Mouse (Mus musculus) intestine, embryonic 16.5 days (tissue): ENCODE measurements around the gene Fuz. TPM values are rescaled to one million over a fixed set of nuclear protein-coding genes. Genes with fewer than 3 reads are reported as not detected.

Experiments
- ATAC-seq: fragments of 200-750 bp; cut with Nextera tagmentation; 2 replicates; pipeline ENCODE4 v1.8.0; 2017; ENCODE audit warnings: moderate TSS enrichment, moderate library complexity
- H3K27ac ChIP-seq: fragments of 300-500 bp; sonication (generic); 2 replicates; pipeline ENCODE4 v1.5.1; 2014; ENCODE audit warnings: mild to moderate bottlenecking, low read length
- H3K27me3 ChIP-seq: fragments of 300-500 bp; sonication (generic); replicated peaks from 2 replicates; pipeline ENCODE4 v1.6.1; 2014; ENCODE audit warnings: low read length, control low read depth, mixed read lengths; ENCODE audit not compliant: control insufficient read depth, insufficient read depth
- H3K36me3 ChIP-seq: fragments of 300-500 bp; sonication (generic); 2 replicates; pipeline ENCODE4 v1.6.1; 2014; ENCODE audit warnings: low read length, control low read depth; ENCODE audit not compliant: control insufficient read depth, insufficient read depth
- H3K4me1 ChIP-seq: fragments of 300-500 bp; sonication (generic); 2 replicates; pipeline ENCODE4 v1.6.1; 2014; ENCODE audit warnings: low read length, control low read depth, mixed read lengths; ENCODE audit not compliant: control insufficient read depth, insufficient read depth
- H3K4me2 ChIP-seq: fragments of 300-500 bp; sonication (generic); 2 replicates; pipeline ENCODE4 v1.6.1; 2014; ENCODE audit warnings: low read depth, low read length, control low read depth
- H3K4me3 ChIP-seq: fragments of 300-500 bp; sonication (generic); 2 replicates; pipeline ENCODE4 v1.5.1; 2014; ENCODE audit warnings: mild to moderate bottlenecking, low read length
- H3K9ac ChIP-seq: fragments of 300-500 bp; sonication (generic); 2 replicates; pipeline ENCODE4 v1.6.1; 2014; ENCODE audit warnings: low read depth, low read length
- H3K9me3 ChIP-seq: fragments of 300-500 bp; sonication (generic); 2 replicates; pipeline ENCODE4 v1.6.1; 2016; ENCODE audit warnings: low read length, control low read depth; ENCODE audit not compliant: control insufficient read depth
- WGBS: fragments of 180-500 bp; shearing (Covaris S2); extraction: QIAGEN DNeasy Blood & Tissue Kit; methylation state at CpG from one replicate; pipeline ENCODE4 v1.1.7; 2014; 5-methylcytosine and 5-hydroxymethylcytosine counted together
- polyA plus RNA-seq: library from polyadenylated mRNA; unstranded; fragments of >200 nt; fragmentation: Nextera tagmentation; extraction: Ambion mirVana; gene quantifications from 2 replicates; pipeline ENCODE4 v1.2.1, GENCODE M21; 2015

The Fuz gene
- polyA plus RNA-seq, 1 experiment from 2014 or later, result 18.2 TPM

- ATAC-seq, result no peak
- H3K9ac ChIP-seq, result no peak overlapping the region
- WGBS, result 89% methylated on average over 3 of the region's 3 CpGs
- H3K4me1 ChIP-seq, result peaks cover 44% of the 10 kb centered on the region
- H3K4me3 ChIP-seq, result no peak overlapping the region
- H3K27ac ChIP-seq, result no peak overlapping the region
- no peaks in the 10 kb centered on the region for H3K27me3 ChIP-seq
- H3K9me3 ChIP-seq, result no peaks in the 10 kb centered on the region
- H3K4me2 ChIP-seq, result no peak overlapping the region
- H3K36me3 ChIP-seq, result no peaks in the 10 kb centered on the region
Observed at GRCm38 (mm10) chr7:44894175-44894574, 1.7 kb upstream of the Fuz start.

DNA sequence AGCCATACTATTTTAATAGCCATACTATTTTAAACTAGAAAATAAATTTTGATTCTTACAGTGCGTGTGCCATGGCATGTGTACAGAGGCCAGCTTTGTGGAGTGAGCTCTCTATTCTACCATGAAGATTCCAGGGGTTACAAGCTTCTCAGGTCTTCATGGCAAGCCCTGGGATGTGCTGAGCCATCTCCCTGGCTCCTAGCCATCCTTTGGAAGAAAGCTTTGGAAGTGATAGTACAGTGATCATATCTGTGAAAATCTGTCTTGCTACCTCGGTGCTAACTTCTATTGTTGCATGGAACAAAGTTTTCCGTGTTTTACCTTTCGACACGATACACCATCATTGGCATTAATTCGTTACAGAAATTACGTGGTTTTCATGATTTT, 680 bp upstream of the Fuz start:
- Histone ChIP-seq H3K4me2 (peak overlapping the region; percentile 73), H3K9ac (0 out of 2 replicates have a peak overlapping the region, but pooled peaks have one; percentile 32), H3K9me3 (no peaks in the 10 kb centered on the region), H3K27ac (0 out of 2 replicates have a peak overlapping the region, but pooled peaks have one; percentile 47), H3K27me3 (no peaks in the 10 kb centered on the region), H3K4me1 (peaks cover 44% of the 10 kb centered on the region), H3K36me3 (no peaks in the 10 kb centered on the region), H3K4me3 (peak overlapping the region; percentile 75)
- WGBS, result 67% methylated on average over 7 of the region's 7 CpGs
- no peak for ATAC-seq

DNA sequence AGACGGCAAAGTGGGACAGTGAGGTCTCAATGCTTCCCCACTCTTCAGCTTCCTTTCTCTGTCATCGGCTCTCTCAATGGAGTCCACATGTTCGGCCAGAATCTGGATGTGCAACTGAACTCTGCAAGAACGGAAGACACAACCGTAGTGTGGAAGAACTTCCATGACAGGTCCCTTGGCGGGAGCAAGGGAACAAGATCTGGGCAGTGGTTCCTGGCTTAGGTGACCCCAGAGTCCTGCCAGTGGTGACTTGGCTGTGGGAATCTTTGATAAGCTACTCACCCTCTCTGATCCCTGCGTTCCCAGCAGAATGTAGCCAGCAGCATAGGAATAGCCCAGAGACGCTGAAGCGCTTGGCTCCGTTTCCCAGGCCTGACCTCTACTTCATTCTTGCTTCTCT, 620 bp downstream of the Fuz start:
- H3K4me3 ChIP-seq, result peak overlapping the region; percentile 75
- no peak for ATAC-seq
- peaks cover 38% of the 10 kb centered on the region for H3K4me1 ChIP-seq
- peak overlapping the region; percentile 76 for H3K9ac ChIP-seq
- H3K27me3 ChIP-seq, result no peaks in the 10 kb centered on the region
- H3K4me2 ChIP-seq, result peak overlapping the region; percentile 73
- H3K27ac ChIP-seq, result peak overlapping the region; percentile 88
- no peaks in the 10 kb centered on the region for H3K36me3 ChIP-seq
- no peaks in the 10 kb centered on the region for H3K9me3 ChIP-seq
- 34% methylated on average over 10 of the region's 10 CpGs for WGBS

- Histone ChIP-seq H3K36me3 (0 out of 2 replicates have a peak, but pooled peaks cover 7% of the 10 kb centered on the region), H3K27ac (no peak overlapping the region), H3K9me3 (no peaks in the 10 kb centered on the region), H3K4me2 (peak overlapping the region; percentile 31), H3K27me3 (no peaks in the 10 kb centered on the region), H3K9ac (0 out of 2 replicates have a peak overlapping the region, but pooled peaks have one; percentile 27), H3K4me3 (no peak overlapping the region), H3K4me1 (peaks cover 36% of the 10 kb centered on the region)
- WGBS, result 28% methylated on average over 19 of the region's 19 CpGs
- ATAC-seq, result peak; percentile 16
Observed at GRCm38 (mm10) chr7:44898607-44899006, 2.7 kb downstream of the Fuz start.

GRCm38 (mm10) chr7:44900632-44901031, 4.8 kb downstream of the Fuz start:
- no peak for ATAC-seq
- Histone ChIP-seq H3K9me3 (no peaks in the 10 kb centered on the region), H3K4me3 (no peak overlapping the region), H3K36me3 (peaks cover 20% of the 10 kb centered on the region; the same call in 1 of the 2 replicates), H3K4me1 (peaks cover 33% of the 10 kb centered on the region), H3K9ac (no peak overlapping the region), H3K4me2 (no peak overlapping the region), H3K27me3 (no peaks in the 10 kb centered on the region), H3K27ac (no peak overlapping the region)
- WGBS, result 89% methylated on average over 11 of the region's 11 CpGs

- peak; percentile 66 for ATAC-seq
- Histone ChIP-seq H3K4me3 (peak overlapping the region; percentile 44), H3K27ac (peak overlapping the region; percentile 56), H3K4me1 (peaks cover 33% of the 10 kb centered on the region), H3K36me3 (peaks cover 26% of the 10 kb centered on the region; the same call in 1 of the 2 replicates), H3K4me2 (peak overlapping the region; percentile 59), H3K9me3 (no peaks in the 10 kb centered on the region), H3K9ac (peak overlapping the region; percentile 50), H3K27me3 (no peaks in the 10 kb centered on the region)
- 10% methylated on average over 21 of the region's 21 CpGs for WGBS
Observed at GRCm38 (mm10) chr7:44901230-44901722, 5.4 kb downstream of the Fuz start.

DNA sequence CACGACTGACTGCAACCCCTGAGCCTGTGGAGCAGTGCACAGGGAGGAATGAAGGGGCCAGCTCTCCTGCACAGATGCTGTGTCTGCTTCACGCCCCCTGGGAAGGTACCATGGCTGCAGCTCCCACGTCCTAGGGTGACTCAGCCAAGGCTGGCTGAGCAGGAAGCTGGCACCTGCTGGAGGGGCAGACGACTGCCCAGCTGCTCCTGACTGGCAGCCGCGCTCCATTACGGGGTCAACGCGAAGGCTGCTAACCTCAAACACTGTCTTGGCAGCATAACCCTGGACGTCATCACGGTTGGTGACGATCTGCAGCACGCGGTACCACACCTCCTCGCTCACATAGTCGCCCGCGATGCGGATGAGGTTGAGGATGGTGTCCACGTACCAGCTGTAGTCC, 9.6 kb downstream of the Fuz start:
- Histone ChIP-seq H3K27ac (no peak overlapping the region), H3K9me3 (no peaks in the 10 kb centered on the region), H3K9ac (no peak overlapping the region), H3K4me2 (no peak overlapping the region), H3K36me3 (peaks cover 49% of the 10 kb centered on the region), H3K4me3 (no peak overlapping the region), H3K27me3 (no peaks in the 10 kb centered on the region), H3K4me1 (peaks cover 12% of the 10 kb centered on the region)
- WGBS, result 91% methylated on average over 20 of the region's 20 CpGs
- ATAC-seq, result no peak

GRCm38 (mm10) chr7:44908706-44909476, 13.0 kb downstream of the Fuz start:
- H3K9ac ChIP-seq, result no peak overlapping the region
- no peak overlapping the region for H3K4me3 ChIP-seq
- H3K9me3 ChIP-seq, result no peaks in the 10 kb centered on the region
- WGBS, result 90% methylated on average over 15 of the region's 15 CpGs
- H3K27me3 ChIP-seq, result no peaks in the 10 kb centered on the region
- no peak overlapping the region for H3K4me2 ChIP-seq
- no peak overlapping the region for H3K27ac ChIP-seq
- H3K4me1 ChIP-seq, result no peaks in the 10 kb centered on the region
- peaks cover 42% of the 10 kb centered on the region for H3K36me3 ChIP-seq
- no peak for ATAC-seq

DNA sequence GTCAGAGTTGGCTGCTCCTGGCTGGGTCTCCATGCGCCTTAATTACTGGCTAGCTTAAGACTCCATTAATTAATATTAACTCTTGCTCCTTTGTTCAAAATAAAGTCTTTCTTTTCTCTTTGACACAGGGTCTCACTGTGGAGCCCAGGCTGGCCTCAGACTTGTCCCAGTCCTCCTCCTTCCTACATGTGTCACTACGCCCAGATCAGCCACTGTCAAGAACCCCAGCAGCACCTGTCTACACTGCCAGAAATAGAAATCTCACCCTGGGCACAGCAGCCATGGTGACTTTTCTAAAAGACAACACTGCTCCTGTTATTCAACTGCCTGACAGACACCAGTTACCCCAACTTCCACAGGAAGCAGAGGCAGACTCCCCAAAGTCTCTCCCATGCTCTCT, 18.5 kb downstream of the Fuz start:
- no peak overlapping the region for H3K4me3 ChIP-seq
- 92% methylated on average over 2 of the region's 2 CpGs for WGBS
- H3K27me3 ChIP-seq, result no peaks in the 10 kb centered on the region
- H3K36me3 ChIP-seq, result peaks cover 9% of the 10 kb centered on the region
- H3K27ac ChIP-seq, result no peak overlapping the region
- H3K4me2 ChIP-seq, result no peak overlapping the region
- ATAC-seq, result no peak
- peaks cover 7% of the 10 kb centered on the region; the same call in 1 of the 2 replicates for H3K4me1 ChIP-seq
- H3K9me3 ChIP-seq, result no peaks in the 10 kb centered on the region
- no peak overlapping the region for H3K9ac ChIP-seq
